Mouse (Mus musculus) forebrain, embryonic 12.5 days (tissue): Measurements from ENCODE around the gene Gm17482. TPM values are rescaled to one million over a fixed set of nuclear protein-coding genes. Genes with fewer than 3 reads are reported as not detected.
"Not testable (repeated sequence)": the region's sequence is repeated elsewhere in the genome, so short reads cannot be mapped to it uniquely, and the experiment has no call there.

ENCODE experiments used
- ATAC-seq: fragments of 200-750 bp; cut with Nextera tagmentation; 2 replicates; pipeline ENCODE4 v1.8.0; 2017; ENCODE audit warnings: moderate TSS enrichment; ENCODE audit not compliant: low FRiP score
- H3K27ac ChIP-seq: fragments of 300-500 bp; sonication (generic); 2 replicates; pipeline ENCODE4 v1.5.1; 2016; ENCODE audit warnings: mild to moderate bottlenecking
- H3K27me3 ChIP-seq: fragments of 300-500 bp; sonication (generic); 2 replicates; pipeline ENCODE4 v1.6.1; 2016; ENCODE audit warnings: mild to moderate bottlenecking
- H3K36me3 ChIP-seq: fragments of 300-500 bp; sonication (generic); replicated peaks from 2 replicates; pipeline ENCODE4 v1.6.1; 2016; ENCODE audit warnings: mild to moderate bottlenecking
- H3K4me1 ChIP-seq: fragments of 300-500 bp; sonication (generic); 2 replicates; pipeline ENCODE4 v1.6.1; 2016
- H3K4me2 ChIP-seq: fragments of 300-500 bp; sonication (generic); 2 replicates; pipeline ENCODE4 v1.6.1; 2016; ENCODE audit warnings: mild to moderate bottlenecking, moderate library complexity
- H3K4me3 ChIP-seq: fragments of 300-500 bp; sonication (generic); replicated peaks from 2 replicates; pipeline ENCODE4 v1.5.1; 2016; ENCODE audit warnings: mild to moderate bottlenecking
- H3K9ac ChIP-seq: fragments of 300-500 bp; sonication (generic); 2 replicates; pipeline ENCODE4 v1.6.1; 2016; ENCODE audit warnings: mild to moderate bottlenecking
- H3K9me3 ChIP-seq: fragments of 300-500 bp; sonication (generic); 2 replicates; pipeline ENCODE4 v1.6.1; 2016
- WGBS: fragments of 180-500 bp; shearing (Covaris S2); methylation state at CpG from one replicate; pipeline ENCODE4 v1.1.7; 2016; 5-methylcytosine and 5-hydroxymethylcytosine counted together
- polyA plus RNA-seq: library from polyadenylated mRNA; unstranded; fragments of >200 nt; fragmentation: Nextera tagmentation; extraction: Ambion mirVana; gene quantifications from 2 replicates; pipeline ENCODE4 v1.2.1, GENCODE M21; 2016

Gene Gm17482
- polyA plus RNA-seq, 1 experiment from 2014 or later = not detected

DNA sequence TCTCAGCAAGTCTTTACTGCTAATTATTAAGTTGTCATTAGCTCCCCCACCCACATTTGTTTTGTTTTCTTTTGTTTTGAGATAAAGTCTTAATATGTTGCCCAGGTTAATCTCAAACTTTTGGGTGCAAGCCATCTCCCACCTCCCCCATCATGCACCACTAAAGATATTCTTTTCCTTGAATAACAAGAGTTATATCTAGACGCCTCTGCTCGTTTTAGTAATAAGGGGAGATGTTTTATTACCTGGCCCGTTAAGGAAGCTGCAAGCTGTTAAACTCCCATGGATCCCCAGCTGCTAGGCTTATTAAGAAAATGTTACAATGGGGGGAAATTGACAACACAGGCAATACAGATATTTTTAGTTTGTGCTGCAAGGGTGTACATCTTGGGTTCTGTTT lies 3.4 kb downstream of the Gm17482 start:
- H3K4me1 ChIP-seq = no peaks in the 10 kb centered on the region
- H3K27me3 ChIP-seq = no peaks in the 10 kb centered on the region
- no peak overlapping the region for H3K27ac ChIP-seq
- H3K9me3 ChIP-seq = no peaks in the 10 kb centered on the region
- H3K9ac ChIP-seq = no peak overlapping the region
- 68% methylated on average over 3 of the region's 3 CpGs for WGBS
- H3K4me3 ChIP-seq = no peak overlapping the region
- H3K4me2 ChIP-seq = no peak overlapping the region
- ATAC-seq = no peak
- no peaks in the 10 kb centered on the region for H3K36me3 ChIP-seq

DNA sequence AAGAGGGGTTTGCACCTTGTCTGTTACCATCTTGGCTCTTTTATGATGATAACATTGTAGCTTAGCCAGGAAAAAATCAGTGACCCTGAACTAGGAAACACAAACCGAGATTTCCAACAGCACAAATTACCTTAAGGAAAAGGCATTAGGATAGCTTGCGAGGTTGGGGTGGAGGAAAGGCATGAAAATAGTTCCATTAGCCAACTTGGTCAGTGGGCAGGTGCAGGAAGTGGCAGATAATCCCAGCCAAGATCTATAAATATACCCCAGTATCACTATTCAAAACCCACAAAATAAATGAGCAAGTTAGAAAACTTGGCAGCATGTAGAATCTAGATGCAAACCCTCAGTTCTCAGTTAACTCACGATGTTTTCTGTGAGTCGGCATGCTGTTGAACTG lies 4.7 kb downstream of the Gm17482 start:
- no peak overlapping the region for H3K27ac ChIP-seq
- ATAC-seq = no peak
- H3K36me3 ChIP-seq = no peaks in the 10 kb centered on the region
- H3K4me1 ChIP-seq = no peaks in the 10 kb centered on the region
- H3K4me3 ChIP-seq = no peak overlapping the region
- H3K4me2 ChIP-seq = no peak overlapping the region
- no peaks in the 10 kb centered on the region for H3K9me3 ChIP-seq
- 84% methylated on average over 4 of the region's 4 CpGs for WGBS
- no peaks in the 10 kb centered on the region for H3K27me3 ChIP-seq
- no peak overlapping the region for H3K9ac ChIP-seq

DNA sequence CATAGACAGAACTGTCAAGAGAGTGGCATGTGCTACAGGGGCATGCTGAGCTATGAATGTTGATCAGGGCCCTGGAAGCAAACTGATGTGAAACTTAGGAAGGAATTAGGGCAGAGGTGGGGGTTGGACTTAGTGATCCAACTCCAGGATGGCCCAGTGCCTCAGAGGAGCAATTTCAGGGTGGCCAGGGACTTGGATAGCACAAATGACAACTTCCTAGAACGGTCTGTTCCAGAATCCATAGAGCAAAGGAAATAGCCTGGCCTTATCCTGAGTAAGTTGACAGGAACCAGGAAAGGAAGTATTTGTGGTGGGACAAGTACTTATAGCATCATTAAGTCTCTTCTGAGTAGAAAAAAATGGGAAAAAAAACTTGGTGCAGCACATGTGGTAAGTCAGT lies 5.4 kb downstream of the Gm17482 start:
- no peak overlapping the region for H3K9ac ChIP-seq
- H3K4me1 ChIP-seq = no peaks in the 10 kb centered on the region
- no peak for ATAC-seq
- no peak overlapping the region for H3K4me3 ChIP-seq
- no peak overlapping the region for H3K4me2 ChIP-seq
- H3K36me3 ChIP-seq = no peaks in the 10 kb centered on the region
- H3K27ac ChIP-seq = no peak overlapping the region
- 97% methylated on average over 1 of the region's 1 CpGs for WGBS
- H3K9me3 ChIP-seq = no peaks in the 10 kb centered on the region
- no peaks in the 10 kb centered on the region for H3K27me3 ChIP-seq

DNA sequence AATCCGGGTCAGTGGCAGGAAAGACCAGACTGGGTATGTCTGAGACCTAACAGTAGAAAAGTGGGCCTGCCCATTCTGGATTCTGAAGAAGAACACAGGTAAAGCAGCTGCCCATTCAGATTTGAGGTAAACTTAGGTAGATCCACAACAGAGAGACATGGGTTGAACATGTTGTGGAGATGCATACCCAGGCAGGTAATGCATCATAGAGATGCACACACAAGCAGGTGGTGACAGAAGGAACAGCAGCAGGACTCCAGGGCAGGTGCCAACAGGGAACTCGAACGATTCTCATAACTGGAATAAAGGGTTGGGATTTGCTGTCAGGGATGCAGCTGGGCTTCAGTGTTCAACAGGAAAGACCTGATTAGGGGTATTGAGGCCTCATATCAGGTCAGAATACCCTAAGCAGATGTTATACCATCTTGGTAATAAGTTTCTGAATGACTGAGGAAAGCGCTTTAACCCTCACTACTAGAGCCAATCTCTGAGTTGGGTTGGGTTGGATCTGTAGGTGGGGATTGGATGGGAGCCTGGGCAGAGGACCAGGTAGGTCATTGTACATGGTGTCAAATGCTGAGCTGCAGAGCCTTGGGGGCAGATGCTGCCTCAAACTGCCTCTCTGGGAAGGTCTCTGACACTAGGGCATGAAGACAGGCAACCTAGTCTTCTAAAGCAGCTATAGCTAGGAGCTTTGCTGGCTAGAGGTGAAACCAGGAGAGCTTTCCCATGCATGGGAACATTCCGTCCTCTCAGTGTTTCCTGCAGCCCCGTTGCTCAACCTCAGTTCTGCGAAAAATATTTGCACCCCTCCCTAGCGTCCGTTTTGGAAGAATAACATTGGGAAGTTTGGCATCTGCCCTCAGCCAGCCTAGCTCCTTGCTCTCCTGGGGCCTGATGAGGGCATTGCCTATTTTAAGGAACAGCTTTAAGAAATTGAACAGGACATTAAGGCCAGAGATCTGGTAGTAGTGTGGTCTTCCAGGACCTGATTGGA lies 11.2 kb downstream of the Gm17482 start:
- 88% methylated on average over 9 of the region's 9 CpGs for WGBS
- H3K27ac ChIP-seq = no peak overlapping the region
- no peak overlapping the region for H3K4me3 ChIP-seq
- ATAC-seq = no peak
- no peaks in the 10 kb centered on the region for H3K36me3 ChIP-seq
- H3K27me3 ChIP-seq = no peaks in the 10 kb centered on the region
- no peak overlapping the region for H3K9ac ChIP-seq
- no peaks in the 10 kb centered on the region for H3K9me3 ChIP-seq
- H3K4me1 ChIP-seq = no peaks in the 10 kb centered on the region
- H3K4me2 ChIP-seq = no peak overlapping the region

DNA sequence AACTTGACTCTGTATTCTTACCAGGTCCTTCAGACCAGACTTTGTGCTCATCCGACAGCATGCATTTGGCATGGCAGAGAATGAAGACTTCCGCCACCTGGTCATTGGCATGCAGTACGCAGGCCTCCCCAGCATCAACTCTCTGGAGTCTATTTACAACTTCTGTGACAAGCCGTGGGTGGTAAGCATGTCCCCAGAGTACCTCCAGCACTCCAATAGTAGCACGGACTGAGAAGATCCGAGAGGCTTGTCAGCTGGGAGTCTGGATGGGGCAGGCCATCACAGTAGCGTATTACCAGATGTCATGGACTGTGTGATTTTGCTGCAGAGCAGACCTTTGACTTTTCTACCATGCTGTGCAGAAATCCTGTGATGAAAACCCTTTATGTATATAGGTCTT lies 12.2 kb downstream of the Gm17482 start:
- Histone ChIP-seq H3K9ac (no peak overlapping the region), H3K4me2 (no peak overlapping the region), H3K27ac (no peak overlapping the region), H3K27me3 (no peaks in the 10 kb centered on the region), H3K4me1 (no peaks in the 10 kb centered on the region), H3K4me3 (no peak overlapping the region), H3K36me3 (no peaks in the 10 kb centered on the region), H3K9me3 (no peaks in the 10 kb centered on the region)
- WGBS = 89% methylated on average over 7 of the region's 7 CpGs
- no peak for ATAC-seq

DNA sequence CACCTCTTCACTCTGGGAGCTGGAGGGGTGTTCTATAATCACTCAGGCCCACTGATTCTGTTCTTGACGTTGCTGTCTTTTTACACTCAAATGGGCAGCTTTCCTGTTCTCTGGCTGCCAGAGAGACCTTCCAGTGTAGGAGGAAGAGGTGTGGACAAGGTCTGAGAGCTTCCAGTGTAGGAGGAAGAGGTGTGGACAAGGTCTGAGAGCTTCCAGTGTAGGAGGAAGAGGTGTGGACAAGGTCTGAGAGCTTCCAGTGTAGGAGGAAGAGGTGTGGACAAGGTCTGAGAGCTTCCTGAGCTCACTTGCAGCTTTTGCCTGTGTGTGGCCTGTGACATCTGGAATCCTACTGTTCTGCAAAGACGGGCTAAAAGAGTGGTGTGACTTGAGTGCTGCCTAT lies 13.3 kb downstream of the Gm17482 start:
- not testable (repeated sequence) for H3K9me3 ChIP-seq, H3K9ac ChIP-seq, H3K4me3 ChIP-seq, H3K27ac ChIP-seq, H3K27me3 ChIP-seq, H3K4me1 ChIP-seq, H3K36me3 ChIP-seq, H3K4me2 ChIP-seq, ATAC-seq
- WGBS = 66% methylated on average over 2 of the region's 2 CpGs

DNA sequence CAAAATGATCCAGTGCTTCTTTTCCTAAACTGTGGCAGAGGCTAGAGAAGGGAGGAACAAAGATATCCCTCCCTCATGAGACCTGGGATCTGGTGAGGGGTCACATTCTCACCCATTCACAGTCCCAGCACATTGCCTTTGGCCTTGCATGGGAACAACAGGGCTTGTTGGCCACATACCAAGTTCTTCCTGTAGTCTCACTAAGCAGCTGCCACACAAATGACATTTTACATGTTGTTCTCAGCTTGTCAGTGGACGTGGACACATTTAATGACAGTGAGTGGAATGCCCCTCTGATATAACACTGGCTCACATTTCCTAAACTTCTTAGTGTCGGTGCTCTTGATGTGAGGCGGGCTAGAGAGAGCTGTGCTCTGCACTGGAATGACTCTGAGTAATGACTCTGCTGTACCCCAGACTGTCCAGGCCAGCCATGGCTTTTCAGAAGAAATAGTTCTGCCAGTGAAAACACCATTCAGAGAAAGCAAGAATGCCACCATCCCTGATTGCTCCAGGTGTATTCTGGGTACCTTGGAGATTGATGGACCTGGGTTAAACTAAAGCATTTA lies 14.1 kb downstream of the Gm17482 start:
- Histone ChIP-seq H3K9me3 (no peaks in the 10 kb centered on the region), H3K9ac (no peak overlapping the region), H3K4me2 (no peak overlapping the region), H3K4me3 (no peak overlapping the region), H3K27me3 (no peaks in the 10 kb centered on the region), H3K36me3 (no peaks in the 10 kb centered on the region), H3K4me1 (no peaks in the 10 kb centered on the region), H3K27ac (no peak overlapping the region)
- no peak for ATAC-seq
- WGBS = 80% methylated on average over 3 of the region's 3 CpGs

DNA sequence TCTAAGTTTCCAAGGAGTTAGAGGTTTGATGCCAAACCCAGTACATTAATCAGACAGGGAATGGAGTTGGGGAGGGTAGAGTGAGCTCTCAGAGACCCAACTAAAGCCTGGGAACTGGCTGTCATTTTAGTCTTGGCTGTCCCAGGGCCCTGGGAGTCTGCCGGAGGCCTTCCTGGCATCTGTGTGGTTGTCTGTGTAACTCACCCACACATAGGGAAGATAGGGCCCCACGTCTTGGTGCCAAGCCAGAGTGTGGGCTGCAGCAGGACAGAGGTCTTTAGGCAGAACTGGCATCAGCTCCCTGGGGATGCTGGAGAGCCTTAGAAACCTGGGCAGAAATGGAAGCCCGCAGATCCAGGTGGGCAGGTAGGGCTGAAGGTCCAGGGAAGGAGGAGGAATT lies 14.8 kb downstream of the Gm17482 start:
- Histone ChIP-seq H3K9ac (no peak overlapping the region), H3K4me1 (no peaks in the 10 kb centered on the region), H3K27ac (no peak overlapping the region), H3K9me3 (no peaks in the 10 kb centered on the region), H3K4me2 (no peak overlapping the region), H3K27me3 (no peaks in the 10 kb centered on the region), H3K4me3 (no peak overlapping the region), H3K36me3 (no peaks in the 10 kb centered on the region)
- WGBS = 97% methylated on average over 3 of the region's 3 CpGs
- ATAC-seq = no peak

DNA sequence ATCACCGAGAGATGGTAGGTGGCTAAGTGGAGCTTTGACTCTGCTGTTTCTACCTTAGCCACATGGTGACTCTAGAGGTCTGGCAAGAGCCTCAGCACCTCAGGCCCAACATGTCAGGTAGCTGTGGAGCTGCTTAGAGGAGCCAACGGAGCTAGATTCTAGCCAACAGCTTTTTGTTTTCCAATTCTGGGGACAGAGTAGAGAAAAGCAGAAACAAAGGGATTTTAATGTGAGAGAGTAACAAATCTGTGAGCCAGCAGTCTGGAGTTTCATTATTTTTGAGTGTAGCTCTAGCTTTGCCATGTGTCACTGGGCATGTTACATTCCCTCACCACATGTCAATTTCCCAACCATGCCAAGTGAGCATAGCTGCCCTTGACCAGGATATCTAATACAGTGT lies 17.1 kb downstream of the Gm17482 start:
- no peaks in the 10 kb centered on the region for H3K27me3 ChIP-seq
- no peaks in the 10 kb centered on the region for H3K9me3 ChIP-seq
- ATAC-seq = no peak
- H3K4me2 ChIP-seq = no peak overlapping the region
- 74% methylated on average over 2 of the region's 2 CpGs for WGBS
- H3K4me1 ChIP-seq = peaks cover 4% of the 10 kb centered on the region; the same call in 1 of the 2 replicates
- no peak overlapping the region for H3K4me3 ChIP-seq
- H3K9ac ChIP-seq = no peak overlapping the region
- H3K36me3 ChIP-seq = no peaks in the 10 kb centered on the region
- H3K27ac ChIP-seq = no peak overlapping the region

DNA sequence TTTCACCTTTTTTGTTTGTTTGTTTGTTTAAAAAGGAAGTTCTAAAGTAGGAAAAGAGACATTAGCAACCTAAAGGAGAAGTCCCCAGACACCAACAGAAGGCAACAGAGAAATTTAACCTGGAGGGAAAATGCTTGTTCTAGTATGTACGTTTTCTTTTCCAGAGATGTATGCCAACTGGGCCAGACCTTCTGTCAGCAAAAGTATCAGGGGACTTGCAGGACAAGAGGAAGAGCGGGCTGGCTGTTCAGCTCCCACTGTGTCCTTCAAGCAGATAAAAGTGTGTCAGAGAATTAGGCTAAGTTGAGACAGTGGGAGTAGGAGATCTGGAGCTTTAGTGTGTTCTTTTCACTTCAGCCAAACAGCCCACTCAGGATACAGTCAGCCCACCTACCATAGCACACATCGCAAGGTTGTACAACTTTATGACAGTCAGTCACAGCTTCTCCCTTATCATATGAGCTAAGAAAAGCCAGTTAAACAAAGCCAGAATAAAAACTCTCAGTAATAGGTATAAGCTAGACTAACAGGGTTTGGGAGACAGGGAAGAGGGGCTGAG lies 18.4 kb downstream of the Gm17482 start:
- H3K4me1 ChIP-seq = peaks cover 4% of the 10 kb centered on the region; the same call in 1 of the 2 replicates
- no peak for ATAC-seq
- H3K27me3 ChIP-seq = 0 out of 2 replicates have a peak, but pooled peaks cover 3% of the 10 kb centered on the region
- no peaks in the 10 kb centered on the region for H3K36me3 ChIP-seq
- 90% methylated on average over 3 of the region's 3 CpGs for WGBS
- no peaks in the 10 kb centered on the region for H3K9me3 ChIP-seq
- H3K9ac ChIP-seq = no peak overlapping the region
- H3K4me3 ChIP-seq = no peak overlapping the region
- no peak overlapping the region for H3K27ac ChIP-seq
- H3K4me2 ChIP-seq = no peak overlapping the region

DNA sequence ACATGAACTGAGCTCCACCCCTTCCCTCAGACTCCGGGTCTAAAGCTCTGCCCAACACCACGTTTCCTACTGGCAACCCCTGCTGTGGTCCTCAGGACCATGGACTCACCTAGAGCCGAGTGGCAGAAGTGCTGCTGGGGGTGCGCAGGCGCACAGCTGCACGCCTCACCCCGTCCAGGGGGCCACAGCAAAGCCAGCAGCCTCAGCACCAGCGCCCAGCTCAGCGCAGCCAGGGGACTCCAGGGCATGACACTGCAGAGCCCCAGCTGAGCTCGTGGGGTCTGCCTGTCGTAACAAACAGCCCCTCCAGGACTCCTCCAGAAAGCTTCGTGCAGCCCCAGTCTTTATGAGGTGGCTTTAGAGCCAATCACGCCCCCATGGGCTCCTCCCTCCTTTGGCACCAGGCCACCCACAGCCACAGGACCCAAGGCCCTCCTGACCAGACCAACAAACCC lies 24.4 kb downstream of the Gm17482 start:
- 3% methylated on average over 13 of the region's 13 CpGs for WGBS
- Histone ChIP-seq H3K4me1 (peaks cover 19% of the 10 kb centered on the region), H3K4me3 (no peak overlapping the region; the same call in 1 of the 2 replicates)

DNA sequence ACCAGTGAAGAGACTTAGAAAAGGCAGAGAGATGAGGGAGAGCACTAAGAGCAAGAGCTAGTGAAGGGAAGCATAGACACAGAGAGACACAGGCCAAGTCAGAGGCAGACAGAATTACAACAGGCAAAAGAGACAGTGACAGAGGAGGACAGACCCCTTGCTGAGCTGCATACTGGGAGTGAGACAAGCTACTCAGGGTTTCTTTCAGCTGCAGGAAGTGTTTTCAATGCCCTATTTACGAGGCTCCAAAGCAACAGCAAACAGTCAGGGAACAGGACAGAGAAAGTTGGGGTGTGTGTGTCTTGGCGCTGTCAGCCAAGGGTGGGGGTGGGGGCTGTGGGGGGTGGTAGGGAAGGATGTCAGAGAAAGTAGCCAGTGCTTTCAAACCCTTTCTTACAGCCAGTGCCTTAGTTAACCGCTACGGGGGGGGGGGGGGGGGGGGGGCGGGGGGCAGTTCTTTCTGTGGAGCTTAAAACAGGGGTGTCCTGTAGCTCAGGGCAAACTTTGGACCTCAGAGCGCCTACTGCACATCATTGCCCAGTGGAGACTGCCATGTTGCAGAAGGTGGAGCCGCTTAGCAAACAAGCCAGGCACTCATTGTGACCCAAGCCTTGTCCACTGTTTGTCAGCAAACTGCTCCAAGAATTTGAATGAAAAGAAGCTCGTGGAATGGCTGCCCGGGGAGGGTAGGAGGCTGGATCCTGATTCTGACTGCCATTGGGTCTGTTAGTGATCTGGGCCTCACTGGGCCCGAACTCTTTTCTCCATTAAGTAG lies 25.1 kb downstream of the Gm17482 start, which contains the start of gene Timp4:
TSS of gene Timp4 (minus strand) at position 107 of the 775 bp plus-strand sequence.
- H3K27ac ChIP-seq = no peak within 1 kb of the TSS
- peak within 1 kb of the TSS; percentile 41 for H3K4me2 ChIP-seq
- no peaks in the 10 kb centered on the region for H3K36me3 ChIP-seq
- ATAC-seq = no peak
- H3K9me3 ChIP-seq = no peaks in the 10 kb centered on the region
- peaks cover 19% of the 10 kb centered on the region for H3K4me1 ChIP-seq
- peaks cover 7% of the 10 kb centered on the region; the same call in 1 of the 2 replicates for H3K27me3 ChIP-seq
- WGBS = 20% methylated on average over 7 of the region's 10 CpGs
- H3K9ac ChIP-seq = no peak within 1 kb of the TSS
- no peak within 1 kb of the TSS; the same call in 1 of the 2 replicates for H3K4me3 ChIP-seq

More for the DNA sequence above, 24.4 kb downstream of the Gm17482 start:
- Histone ChIP-seq H3K27me3 (peaks cover 7% of the 10 kb centered on the region; the same call in 1 of the 2 replicates), H3K4me2 (peak overlapping the region; percentile 41), H3K9me3 (no peaks in the 10 kb centered on the region), H3K9ac (no peak overlapping the region), H3K27ac (no peak overlapping the region), H3K36me3 (no peaks in the 10 kb centered on the region)
- no peak for ATAC-seq
